Mouse (Mus musculus) cortical plate, adult 2 months (tissue): ENCODE measurements around the gene Phf12. TPM values are rescaled to one million over a fixed set of nuclear protein-coding genes. Genes with fewer than 3 reads are reported as not detected.

Experiments used
- H3K27ac ChIP-seq: fragments of 200-500 bp; 2 replicates; pipeline ENCODE4 v1.5.1; 2012; ENCODE audit warnings: low read length, control low read depth, inconsistent platforms; ENCODE audit not compliant: insufficient read depth
- H3K4me1 ChIP-seq: fragments of 200-500 bp; 2 replicates; pipeline ENCODE4 v1.6.1; 2011; ENCODE audit warnings: low read length; ENCODE audit not compliant: control insufficient read depth, insufficient read depth
- H3K4me3 ChIP-seq: fragments of 200-500 bp; 2 replicates; pipeline ENCODE4 v1.5.1; 2011; ENCODE audit warnings: mild to moderate bottlenecking, low read length, control low read depth; ENCODE audit not compliant: insufficient read depth
- CTCF ChIP-seq: fragments of 200-500 bp; IDR thresholded peaks from 2 replicates; pipeline ENCODE4 v1.5.1; 2011; ENCODE audit warnings: mild to moderate bottlenecking, control low read depth, low read length; ENCODE audit not compliant: insufficient read depth; ENCODE audit errors: extremely low read depth
- POLR2A ChIP-seq: fragments of 200-500 bp; IDR thresholded peaks from 2 replicates; pipeline ENCODE4 v1.6.1; 2011; ENCODE audit warnings: mild to moderate bottlenecking, low read length, control low read depth; ENCODE audit not compliant: insufficient read depth; ENCODE audit errors: extremely low read depth
- polyA plus RNA-seq: library from polyadenylated mRNA; depleted of rRNA; stranded (reverse); fragments of >200 nt; gene quantifications from 2 replicates; pipeline ENCODE4 v1.2.3, GENCODE M21; 2012

The Phf12 gene
- polyA plus RNA-seq, 1 experiment, result 37.7 TPM

DNA sequence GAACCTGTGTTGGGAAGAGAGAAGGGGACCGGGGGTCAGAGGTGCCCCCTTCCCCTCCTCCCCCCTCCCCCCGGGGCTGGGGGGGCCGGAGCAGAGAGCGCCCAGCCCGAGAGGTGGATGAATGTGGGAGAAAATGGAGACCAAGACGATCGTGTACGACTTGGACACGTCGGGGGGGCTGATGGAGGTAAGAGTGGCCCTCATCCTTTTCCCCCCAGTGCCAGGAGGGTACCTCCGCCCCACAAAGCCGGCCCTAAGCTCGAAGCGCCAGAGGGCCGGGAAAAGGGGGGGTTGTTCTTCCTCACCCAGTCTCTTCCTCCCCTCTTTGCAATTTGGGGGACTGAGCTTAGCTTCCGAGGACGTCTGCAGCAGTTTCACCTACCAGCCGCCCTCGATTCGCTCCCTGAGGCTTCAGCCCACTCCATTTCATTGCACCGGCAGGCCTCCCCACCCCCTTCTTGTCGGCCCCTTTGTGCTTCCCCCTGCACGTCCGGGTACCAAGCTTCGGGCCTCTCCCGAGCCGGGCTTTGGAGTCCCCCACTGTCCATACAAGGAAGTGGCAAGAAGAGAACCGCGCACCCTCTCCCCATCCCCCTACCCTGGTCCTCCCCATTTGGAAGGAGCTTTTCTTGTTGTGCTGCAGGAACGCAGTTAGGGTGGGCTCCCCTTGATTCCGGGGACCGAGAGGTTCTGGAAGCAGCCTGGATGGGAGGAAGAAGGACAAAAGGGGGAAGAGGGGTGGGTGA, 810 bp downstream of the Phf12 start:
- H3K4me1 ChIP-seq, result no peaks in the 10 kb centered on the region
- TF ChIP-seq POLR2A (0 out of 2 replicates have a peak, but pooled peaks have one; percentile 6), CTCF (no peak)
- H3K27ac ChIP-seq, result peak overlapping the region; percentile 91
- peak overlapping the region; percentile 80 for H3K4me3 ChIP-seq

DNA sequence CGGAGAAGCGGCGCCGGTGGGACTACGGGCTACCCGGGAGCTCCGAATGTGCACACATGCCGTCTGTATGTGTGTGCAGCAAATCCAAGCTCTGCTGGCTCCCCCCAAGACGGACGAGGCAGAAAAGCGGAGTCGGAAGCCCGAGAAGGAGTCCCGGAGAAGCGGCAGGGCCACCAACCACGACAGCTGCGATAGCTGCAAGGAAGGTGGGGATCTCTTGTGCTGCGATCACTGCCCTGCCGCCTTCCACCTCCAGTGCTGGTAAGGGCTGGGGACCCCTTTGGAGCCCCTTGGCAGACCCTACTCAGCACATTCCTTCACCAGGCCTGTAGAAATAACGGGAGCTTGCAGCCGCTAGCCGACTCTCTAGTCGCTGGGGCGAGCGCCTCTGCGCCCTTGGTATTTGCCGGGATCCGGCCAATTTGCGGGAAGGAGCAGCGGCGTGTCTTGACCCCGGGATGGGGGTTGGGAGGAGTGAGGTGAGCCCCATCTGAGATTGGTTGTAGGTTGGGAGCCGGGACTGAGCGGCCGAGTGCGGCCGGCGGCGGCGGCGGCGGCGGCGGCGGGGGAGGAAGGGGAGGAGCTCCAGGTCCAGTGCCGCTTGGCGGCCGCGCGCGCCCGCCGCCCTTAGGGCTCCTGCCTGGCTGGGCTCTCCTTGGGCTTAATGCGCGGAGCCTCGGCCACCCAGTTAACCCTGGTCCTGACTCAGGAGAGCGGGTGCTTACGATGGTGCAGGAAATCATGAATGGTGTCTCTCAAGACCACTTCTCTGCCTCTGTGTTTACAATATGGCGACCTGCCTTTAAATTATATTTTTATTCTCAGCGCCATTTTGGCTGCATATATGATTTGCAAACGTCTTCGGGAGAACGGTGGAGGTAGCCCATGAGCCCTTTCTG, 1.6 kb downstream of the Phf12 start:
- peak; percentile 31; the same call in 1 of the 2 replicates for TF ChIP-seq POLR2A
- no peak for TF ChIP-seq CTCF
- no peaks in the 10 kb centered on the region for H3K4me1 ChIP-seq
- H3K4me3 ChIP-seq, result peak overlapping the region; percentile 80
- H3K27ac ChIP-seq, result peak overlapping the region; percentile 95

- peak overlapping the region; percentile 95 for H3K27ac ChIP-seq
- H3K4me3 ChIP-seq, result peak overlapping the region; percentile 80
- H3K4me1 ChIP-seq, result no peaks in the 10 kb centered on the region
- TF ChIP-seq POLR2A (peak; percentile 22; the same call in 1 of the 2 replicates), CTCF (no peak)
Observed at GRCm38 (mm10) chr11:77984836-77985231, 2.3 kb downstream of the Phf12 start.

DNA sequence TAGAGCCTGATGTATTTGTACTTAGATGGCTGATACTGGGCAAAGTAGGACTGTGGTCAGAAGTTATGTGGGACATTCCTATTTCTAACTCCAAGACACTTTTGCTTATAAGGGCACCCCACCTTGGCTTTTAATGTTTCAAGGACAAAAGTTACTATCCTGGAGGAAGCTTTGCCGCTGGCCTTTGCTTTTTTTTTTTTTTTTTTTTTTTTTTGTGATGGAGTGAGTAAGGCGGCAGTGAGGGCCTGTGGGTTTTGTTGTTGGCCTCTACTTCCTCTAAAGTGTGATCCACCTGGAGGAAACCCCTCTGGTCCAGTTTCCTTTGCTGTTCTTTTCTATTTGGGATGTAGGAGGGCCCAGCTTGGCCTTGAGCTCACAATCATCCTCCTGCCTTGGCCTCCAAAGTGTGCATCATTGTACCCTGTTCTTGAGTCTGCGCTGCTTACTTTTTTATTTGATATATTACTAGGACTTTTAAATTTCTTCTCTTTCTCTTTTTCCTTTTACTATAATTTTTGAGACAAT, 3.0 kb downstream of the Phf12 start:
- Histone ChIP-seq H3K27ac (no peak overlapping the region), H3K4me3 (peak overlapping the region; percentile 80; the same call in 1 of the 2 replicates), H3K4me1 (0 out of 2 replicates have a peak, but pooled peaks cover 2% of the 10 kb centered on the region)
- TF ChIP-seq CTCF (no peak), POLR2A (no peak)

GRCm38 (mm10) chr11:77989071-77989690, 6.6 kb downstream of the Phf12 start:
- Histone ChIP-seq H3K4me1 (peaks cover 2% of the 10 kb centered on the region; the same call in 1 of the 2 replicates), H3K27ac (no peak overlapping the region), H3K4me3 (no peak overlapping the region)
- TF ChIP-seq CTCF, result no peak
- no peak for TF ChIP-seq POLR2A

- TF ChIP-seq CTCF, result no peak
- TF ChIP-seq POLR2A, result no peak
- Histone ChIP-seq H3K4me1 (no peaks in the 10 kb centered on the region; the same call in 1 of the 2 replicates), H3K4me3 (no peak overlapping the region), H3K27ac (no peak overlapping the region)
Observed at GRCm38 (mm10) chr11:77995556-77995955, 13.0 kb downstream of the Phf12 start.

DNA sequence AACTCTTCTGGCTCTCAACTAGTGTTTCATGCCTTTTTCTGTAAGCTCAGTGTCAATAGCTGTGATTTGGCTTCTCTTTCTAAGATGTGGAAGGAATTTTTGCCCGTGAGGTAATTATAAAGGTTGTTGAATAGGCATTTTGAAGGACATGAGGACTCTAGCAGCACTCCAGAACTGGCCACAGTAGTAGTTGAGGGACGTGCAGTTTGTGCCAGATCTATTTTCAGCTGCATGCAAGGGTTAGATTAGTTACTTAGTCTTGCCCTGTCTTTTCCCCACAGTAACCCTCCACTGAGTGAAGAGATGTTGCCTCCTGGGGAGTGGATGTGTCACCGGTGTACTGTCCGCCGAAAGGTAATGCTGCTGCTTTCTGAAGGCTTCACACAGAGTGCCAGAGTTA, 23.9 kb downstream of the Phf12 start:
- no peak overlapping the region for H3K27ac ChIP-seq
- H3K4me3 ChIP-seq, result no peak overlapping the region
- TF ChIP-seq POLR2A (no peak), CTCF (no peak)

DNA sequence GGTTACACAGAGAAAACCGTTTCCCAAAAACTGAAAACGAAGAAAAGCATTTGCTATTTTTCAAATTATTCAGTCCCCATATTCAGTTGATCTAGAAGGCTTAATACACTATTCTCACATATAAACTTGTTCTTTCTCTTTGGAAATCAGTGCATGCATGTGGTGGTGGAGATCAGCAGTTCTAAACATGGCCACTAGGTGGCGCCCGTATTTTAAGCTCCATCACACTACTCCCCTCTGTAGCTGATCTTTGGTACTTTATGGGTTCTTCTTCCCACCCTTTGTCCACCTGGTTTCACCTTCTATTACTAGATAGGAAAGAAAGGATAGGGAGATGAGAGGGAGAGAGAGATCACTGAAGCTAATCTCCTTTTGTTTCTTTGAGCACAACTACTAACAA, 37.1 kb downstream of the Phf12 start:
- Histone ChIP-seq H3K4me1 (no peaks in the 10 kb centered on the region), H3K27ac (no peak overlapping the region), H3K4me3 (no peak overlapping the region)
- no peak for TF ChIP-seq POLR2A
- TF ChIP-seq CTCF, result peak; percentile 85

More for the DNA sequence above, 23.9 kb downstream of the Phf12 start:
- H3K4me1 ChIP-seq, result no peaks in the 10 kb centered on the region; the same call in 1 of the 2 replicates

DNA sequence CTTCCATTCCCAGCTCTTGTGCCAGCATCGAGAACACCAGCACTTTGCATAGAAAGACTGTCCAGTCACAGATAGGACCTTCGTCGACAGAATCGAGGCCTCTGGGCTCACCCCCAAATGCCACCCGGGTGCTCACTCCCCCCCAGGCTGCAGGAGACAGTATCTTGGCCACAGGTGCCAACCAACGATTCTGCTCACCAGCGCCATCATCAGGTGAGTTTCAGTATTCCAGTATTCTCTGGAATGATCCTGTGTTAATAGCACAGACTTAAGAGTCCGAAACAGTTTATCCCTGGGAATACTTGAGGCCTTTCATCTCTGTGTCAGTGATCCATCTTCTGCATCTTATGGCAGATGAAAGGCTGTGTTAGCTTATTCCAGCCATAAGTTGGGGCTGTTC, 41.1 kb downstream of the Phf12 start:
- H3K4me1 ChIP-seq, result no peaks in the 10 kb centered on the region
- TF ChIP-seq POLR2A (no peak), CTCF (peak; percentile 16; the same call in 1 of the 2 replicates)
- no peak overlapping the region for H3K27ac ChIP-seq
- no peak overlapping the region for H3K4me3 ChIP-seq
